Mouse (Mus musculus): ENCODE measurements around the gene Kcnj10.
A peak's percentile ranks its signal among the peaks of the same experiment; 100 is the strongest.

Kcnj10 gene

DNA sequence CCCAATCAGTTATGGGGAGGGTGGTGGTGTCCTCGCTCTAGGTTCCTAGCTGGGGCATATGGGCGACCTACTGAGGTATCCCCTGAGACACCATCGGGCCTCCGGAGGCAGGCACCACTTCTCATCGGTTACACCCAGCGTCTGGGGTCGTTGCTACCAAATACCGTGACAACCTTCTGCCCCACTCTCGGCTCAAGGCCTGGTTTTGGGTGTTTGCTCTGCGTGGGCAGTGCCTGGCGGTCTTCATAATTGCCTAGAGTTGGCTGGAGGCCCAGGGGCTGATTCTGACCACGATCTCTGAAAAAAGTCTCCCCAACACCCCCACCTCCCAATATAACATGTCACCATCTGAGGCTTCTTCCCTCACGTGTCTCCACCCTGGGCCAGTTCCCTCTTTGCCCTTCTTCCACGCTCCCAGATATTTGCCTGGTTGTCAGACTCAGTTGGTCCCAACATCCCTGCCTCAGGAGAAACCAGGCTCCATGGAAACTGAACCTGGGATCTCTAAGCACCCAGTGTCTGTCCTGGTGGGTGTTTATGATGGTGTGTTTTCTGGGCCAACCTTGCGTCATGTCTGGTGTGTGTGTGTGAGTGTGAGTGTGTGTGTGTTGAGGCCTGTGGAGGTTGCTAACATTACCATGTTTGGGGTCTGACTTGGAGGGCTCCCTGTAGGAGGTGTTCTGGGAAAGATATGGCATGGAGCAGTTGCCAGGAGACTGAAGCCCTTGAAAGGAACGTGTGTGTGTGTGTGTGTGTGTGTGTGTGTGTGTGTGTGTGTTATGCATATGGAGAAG lies 28.0 kb upstream of the Kcnj10 start:
- peak; percentile 53 to 55 for DNase-seq

DNA sequence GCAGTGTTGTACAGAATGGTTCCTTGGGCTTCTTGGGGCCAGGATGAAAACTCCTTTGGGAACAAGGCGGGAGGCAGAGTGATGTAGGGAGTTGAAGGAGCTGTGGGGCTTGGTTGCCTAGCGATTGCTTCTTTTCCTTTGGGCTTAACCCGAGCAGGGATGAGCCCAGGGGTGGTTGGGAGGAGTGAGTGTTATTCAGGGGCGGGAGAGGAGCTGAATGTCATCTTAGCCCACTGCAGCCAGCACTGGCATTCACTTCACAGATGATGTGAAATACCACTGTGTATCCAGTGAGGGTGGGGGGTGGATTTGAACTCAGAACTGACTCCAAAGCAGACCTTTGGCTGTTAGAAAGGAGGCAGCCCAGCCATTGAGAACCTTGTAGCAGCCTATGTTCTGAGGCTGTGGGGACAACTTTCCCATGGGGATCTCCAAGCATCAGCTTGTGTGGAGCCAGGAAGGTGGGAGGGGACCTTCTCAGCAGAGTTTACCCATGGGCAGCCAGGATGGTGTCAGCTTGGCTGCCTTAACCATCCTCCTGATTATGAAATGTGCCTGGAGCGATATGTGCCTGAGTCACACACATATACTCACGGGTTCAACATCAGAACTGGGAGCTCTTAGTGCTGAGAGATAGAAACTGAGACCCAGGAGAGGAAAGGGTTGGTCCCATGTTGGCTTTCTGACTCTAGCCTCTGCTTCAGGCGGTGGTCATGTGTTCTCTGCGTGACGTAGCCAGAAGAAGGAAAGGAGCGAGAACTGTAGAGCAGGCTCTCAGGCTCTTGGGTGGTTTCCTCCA lies 27.2 kb upstream of the Kcnj10 start:
- no peak for DNase-seq

DNA sequence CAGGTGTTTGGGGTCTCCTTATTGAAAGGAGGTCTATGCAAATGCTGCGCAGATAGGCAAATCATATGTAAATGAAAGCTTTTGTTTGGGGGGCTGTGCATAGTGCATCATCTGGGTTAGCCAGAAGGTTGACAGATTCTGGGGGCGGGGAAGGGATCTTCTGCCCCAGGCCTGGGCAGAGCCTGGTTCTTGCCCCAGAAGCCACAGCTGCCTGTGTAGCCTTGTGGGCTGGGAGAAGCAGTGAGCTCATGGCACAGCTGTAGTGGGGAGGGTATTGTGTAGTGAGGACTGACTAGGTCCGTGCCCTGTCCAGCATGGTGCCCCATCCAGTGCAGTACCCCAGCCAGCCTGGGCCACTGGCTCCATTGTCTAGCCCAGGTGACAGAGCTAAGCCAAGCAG lies 26.1 kb upstream of the Kcnj10 start:
- DNase-seq, result no peak

DNA sequence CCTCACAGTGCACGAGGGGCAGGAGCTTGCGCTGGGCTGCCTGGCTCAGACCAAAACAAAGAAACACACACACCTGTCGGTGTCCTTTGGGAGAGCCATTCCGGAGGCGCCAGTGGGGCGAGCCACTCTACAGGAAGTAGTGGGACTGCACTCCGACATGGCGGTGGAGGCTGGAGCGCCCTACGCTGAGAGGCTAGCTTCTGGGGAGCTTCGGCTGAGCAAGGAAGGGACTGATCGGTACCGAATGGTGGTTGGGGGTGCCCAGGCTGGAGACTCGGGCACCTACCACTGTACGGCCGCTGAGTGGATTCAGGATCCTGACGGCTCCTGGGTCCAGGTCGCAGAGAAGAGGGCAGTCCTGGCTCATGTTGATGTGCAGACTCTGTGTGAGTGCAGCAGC lies 23.6 kb upstream of the Kcnj10 start:
- DNase-seq, result peak in 1 of 2 experiments; percentile 33

DNA sequence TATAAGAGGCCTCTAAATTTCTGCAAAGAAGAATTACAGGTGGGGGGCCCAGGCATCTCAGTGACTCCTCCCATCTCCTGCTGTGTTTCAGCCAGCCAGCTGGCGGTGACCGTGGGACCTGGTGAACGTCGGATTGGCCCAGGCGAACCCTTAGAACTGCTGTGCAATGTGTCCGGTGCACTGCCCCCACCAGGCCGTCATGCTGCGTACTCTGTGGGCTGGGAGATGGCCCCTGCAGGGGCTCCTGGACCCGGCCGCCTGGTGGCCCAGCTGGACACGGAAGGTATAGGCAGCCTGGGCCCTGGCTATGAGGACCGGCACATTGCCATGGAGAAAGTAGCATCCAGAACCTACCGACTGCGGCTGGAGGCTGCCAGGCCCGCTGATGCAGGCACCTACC lies 23.1 kb upstream of the Kcnj10 start:
- peak; percentile 55 to 58 for DNase-seq

DNA sequence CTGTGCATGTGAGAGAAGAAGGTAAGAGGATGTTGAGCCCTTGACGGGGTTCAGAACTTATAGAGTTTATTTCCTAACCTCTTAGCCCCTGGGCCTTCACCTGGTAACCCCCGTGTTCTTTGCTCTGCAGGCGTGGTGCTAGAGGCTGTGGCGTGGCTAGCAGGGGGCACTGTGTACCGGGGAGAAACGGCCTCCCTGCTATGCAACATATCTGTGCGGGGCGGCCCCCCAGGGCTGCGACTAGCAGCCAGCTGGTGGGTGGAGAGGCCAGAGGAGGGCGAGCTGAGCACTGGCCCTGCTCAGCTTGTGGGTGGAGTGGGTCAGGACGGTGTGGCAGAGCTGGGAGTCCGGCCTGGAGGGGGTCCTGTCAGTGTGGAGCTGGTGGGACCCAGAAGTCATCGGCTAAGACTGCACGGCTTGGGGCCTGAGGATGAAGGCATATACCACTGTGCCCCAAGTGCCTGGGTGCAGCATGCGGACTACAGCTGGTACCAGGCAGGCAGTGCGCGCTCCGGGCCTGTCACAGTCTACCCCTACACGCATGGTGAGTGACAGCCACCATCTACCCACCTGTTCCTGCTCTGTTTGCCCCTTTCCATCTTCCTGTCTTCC lies 22.5 kb upstream of the Kcnj10 start:
- peak; percentile 44 to 45 for DNase-seq

DNA sequence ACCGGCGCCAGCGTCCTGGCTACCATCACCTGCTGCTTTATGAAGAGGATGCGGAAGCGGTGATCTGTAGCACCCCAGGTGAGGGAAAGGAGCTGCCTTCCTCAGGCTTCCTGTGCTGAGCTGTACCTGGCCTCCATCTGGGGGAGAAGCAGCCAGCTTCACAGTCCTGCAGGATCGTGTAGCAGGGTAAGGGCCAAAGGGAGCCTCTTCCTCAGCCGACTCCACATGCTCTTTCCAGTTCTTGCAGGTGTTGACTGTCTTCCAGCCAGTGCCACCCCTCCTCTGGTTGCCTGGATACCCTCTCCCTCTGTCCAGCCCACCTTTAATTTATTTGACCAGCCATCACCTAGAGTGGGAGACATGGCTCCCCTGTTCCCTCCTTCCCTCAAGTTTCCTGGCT lies 21.7 kb upstream of the Kcnj10 start:
- DNase-seq, result peak in 1 of 2 experiments; percentile 30

DNA sequence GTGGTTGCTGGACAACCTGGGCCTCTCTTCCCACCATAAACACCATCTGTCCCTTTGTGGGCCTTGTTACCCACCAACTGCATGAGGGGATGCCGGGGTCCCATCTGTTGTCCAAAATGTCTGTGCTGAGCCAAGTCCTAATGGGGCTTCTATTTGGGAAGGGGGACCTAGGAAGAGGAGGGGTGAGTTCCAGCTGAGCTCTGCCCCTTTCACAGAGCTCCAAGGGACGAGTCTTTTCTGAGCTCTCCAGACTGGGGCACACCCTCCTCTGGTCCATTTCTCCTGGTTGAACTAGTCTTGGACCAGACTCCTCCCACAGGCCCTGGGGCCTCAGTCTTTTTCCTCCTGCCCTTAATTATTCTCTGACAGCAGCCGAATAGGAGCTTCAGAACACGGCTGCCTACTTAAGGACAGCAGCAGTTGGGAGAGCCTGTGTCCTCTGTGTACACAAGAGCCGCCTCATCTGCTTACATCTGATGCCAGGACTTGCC lies 21.0 kb upstream of the Kcnj10 start:
- peak in 1 of 2 experiments; percentile 29 for DNase-seq

DNA sequence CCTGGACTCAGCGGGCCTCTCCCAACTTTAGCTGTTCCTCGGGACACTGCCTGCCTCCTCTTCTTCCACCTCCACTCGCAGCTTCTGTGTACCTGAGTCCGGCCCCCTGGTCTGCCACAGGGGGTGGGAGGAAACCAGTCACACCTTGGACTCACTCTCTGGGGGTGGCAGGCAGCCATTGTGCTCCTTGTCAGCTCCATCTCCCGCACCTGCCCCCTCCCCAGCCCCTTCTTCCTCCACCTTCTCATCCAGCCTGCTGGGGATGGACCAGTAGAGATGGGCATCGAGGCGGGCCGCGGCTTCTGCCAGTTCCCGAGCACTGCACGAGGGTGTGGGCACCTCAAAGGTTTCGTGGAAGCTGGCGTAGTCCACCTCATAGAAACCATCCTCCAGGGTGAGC lies 18.3 kb upstream of the Kcnj10 start:
- DNase-seq, result peak in 1 of 2 experiments; percentile 27

DNA sequence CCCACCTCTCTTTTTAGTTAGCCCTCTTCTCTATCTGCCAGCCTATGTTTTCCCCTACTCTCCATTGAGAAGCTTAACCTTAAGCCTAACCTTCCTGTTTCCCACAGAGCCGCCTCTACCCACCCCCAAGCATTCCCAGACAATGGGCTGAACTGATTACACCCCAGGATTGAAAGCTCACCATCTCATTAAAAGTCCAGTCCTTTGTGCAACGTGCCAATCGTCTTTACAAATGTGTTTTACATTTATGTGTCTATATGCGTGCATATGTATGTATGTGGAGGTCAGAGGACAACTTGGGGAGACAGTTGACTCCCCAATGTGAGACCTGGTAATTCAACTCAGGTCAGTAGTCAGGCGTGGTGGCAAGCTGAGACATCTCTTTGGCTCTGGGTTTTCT lies 17.7 kb upstream of the Kcnj10 start:
- DNase-seq, result no peak

DNA sequence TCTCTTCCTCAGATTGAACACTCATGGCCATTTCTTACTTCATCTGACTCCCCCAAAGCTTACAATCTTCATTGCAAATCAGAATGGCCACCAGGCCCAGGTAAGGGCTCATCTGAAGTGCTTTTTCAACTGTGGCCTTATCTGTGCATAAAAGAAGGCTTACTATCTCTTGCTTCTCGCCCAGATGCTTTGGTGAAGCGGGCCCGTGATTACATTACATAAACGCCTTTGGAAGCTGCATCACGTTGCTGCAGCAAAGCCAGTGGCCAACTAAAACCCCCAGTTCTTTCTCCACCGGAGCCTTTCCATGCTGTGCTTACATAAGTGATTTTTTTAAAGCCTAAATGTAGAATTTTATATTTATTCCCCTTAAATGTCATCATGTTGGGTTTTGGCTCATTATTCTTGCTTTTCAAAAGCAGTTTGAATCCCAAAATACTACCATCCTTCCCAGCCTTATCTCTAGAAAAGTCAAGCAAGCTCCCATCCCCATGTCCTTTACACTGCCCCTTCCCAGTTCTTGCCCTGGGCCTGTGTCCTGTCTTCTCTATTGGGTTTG lies 17.1 kb upstream of the Kcnj10 start:
- DNase-seq, result no peak

DNA sequence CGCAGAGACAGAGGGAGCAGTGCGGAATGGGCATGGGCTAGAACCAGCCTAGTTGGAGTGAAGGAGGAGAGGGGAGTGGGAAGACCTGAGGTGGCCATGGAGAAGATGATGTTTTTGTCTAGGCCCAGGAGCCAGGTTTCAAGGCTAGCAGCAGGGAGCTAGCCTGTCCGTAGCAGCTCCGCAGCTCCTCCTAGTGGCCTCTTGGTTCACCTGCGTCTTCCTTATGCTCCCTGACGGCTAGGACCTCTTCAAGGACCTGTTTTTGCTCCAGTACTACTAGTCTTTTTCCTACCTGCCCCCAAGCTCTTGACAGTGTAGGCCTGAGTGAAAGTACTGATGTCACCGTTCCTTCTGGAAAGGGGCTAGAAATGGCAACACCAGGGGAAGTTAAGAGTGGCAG lies 16.3 kb upstream of the Kcnj10 start:
- peak; percentile 87 to 88 for DNase-seq

DNA sequence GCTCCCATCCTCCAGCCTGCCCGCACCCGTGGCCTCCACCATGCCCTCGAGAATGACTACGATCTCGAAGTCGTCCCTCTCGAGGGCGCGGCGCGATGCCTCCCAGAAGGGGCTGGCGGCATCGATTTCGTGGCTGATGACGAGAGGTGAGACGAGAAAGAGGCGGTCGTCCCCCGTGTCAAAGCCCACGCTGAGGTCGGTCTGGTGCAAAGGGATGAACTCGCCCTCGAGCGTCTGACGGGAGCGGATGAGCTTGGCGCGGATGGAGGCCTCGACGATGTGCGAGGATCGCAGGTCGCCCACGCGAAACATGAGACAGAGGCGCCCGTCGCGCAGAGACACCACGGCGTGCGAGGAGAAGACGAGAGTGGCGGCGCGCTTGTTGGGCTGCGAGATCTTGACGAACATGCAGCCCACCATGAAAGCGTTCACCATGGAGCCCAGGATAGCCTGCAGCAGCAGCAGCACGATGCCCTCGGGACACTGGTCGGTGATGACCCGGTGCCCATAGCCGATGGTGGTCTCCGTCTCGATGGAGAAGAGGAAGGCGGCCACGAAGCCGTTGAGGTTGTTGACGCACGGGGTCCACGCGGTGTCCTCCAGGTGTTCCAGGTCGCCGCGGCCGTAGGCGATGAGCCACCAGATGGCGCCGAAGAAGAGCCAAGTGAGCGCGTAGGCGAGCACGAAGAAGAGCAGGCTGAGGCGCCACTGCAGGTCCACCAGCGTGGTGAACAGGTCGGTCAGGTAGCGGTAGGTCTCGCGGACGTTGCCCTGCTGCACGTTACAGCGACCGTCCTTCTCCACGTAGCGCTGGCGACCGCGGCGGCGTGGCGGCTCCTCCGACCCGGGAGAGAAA lies 15.1 kb upstream of the Kcnj10 start:
- DNase-seq, result peak; percentile 89 to 90

DNA sequence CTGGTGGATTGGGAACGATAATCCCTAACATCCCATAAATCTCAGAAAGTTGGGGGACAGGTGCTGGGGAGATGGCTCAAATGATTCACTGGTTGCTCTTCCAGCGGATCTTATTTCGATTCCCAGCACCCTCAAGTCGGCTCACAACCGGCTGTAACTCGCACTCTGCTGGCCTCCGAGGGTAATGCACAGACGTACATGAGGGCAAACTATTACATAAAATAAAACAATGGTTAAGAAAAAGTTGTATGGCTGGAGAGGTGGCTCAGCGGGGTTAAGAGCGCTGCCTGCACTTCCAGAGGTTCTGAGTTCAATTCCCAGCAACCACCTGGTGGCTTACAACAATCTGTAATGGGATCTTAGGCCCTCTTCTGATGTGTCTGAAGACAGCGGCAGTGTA lies 14.3 kb upstream of the Kcnj10 start:
- DNase-seq, result no peak

DNA sequence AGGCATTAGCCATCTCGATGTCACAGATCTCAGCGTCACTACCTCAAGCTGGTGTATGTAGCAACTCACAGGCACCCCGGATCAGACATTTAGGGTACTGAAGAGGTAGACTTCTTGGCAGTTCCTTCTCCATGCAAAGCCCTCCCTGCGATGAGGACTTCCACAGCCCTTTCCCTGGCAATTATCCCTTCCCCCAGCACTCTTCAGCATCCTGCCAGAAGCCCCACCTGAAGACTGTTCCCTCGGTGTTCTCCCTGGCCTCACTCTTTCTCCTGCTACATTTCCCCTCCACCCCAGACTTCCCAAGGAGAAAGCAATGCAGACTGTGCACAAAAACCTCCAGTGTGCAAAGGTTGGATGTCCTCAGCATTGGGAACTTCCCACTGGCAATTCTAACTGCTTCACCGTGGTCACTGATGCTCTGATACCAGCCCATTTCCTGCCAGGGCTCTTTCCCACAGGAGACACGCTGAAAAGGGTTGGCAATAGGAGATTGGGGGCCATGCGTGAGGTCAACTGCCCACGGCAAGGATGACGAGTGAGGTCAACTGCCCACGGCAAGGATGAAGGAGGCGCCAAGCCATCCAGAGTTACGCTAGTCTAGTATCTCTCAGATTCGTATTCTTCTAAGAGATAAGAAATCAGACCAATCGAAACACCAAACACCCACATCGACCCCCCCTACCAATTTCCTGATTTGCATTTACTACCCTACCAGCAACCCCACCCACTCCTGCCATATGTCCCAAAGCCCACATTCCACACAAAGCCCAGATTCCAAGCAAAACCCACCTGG lies 13.6 kb upstream of the Kcnj10 start:
- no peak for DNase-seq

DNA sequence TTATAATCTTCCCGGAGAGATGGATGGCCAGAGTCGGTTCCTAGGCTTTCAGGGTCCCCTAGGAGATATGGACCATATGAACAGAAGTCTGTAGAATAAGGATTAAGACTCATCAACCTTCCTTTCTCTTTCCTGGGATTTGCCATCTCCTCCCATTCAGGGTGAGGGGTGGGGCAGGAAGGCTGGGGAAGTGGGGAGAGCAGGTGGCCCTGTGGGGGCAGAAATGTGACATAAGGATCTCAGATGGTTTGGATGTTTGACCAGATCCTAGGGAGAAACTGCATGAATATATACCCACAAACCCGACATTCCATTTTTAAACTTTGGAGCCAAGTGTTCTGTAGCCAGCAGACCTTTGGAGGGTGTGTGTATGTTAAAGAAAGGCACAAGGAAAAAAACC lies 13.0 kb upstream of the Kcnj10 start:
- peak in 1 of 2 experiments; percentile 40 for DNase-seq

DNA sequence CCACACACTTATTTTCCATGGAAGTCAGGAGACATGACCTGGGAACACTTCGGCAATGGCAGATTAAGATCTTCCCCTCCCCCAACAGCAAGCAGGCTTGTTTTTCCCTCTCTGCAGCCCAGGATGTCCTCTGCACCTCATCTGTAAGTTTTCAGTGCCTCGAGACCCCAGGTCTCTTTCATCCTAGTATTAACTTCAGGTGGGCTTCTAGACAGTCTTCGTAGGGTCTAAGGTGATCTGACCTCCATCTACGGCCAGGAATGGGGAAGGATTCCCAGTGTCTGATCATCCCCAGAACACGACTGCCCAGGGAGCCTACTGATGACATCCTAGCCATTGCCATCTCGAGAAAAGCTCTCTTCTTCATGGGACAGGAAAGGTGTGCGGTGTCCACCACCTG lies 12.5 kb upstream of the Kcnj10 start:
- peak in 1 of 2 experiments; percentile 50 for DNase-seq

DNA sequence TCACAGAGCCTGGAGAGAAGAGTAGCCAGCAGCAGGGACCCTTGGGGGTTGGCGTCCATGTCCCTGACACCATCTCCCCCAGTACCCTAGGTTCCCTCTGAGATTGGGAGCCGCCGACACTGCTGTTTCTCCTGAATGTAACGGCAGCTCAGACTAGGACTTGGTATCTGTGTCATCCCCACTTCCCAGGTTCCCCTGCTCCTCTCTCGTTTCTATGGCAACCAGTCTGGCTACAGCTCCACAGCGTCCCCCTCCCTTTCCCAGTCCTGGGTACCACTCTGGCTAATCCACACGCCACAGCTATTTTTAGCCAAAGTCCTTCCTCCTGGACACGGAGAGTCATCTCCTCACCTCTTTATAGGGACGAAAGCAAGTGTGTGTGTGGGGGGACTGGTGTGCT lies 11.9 kb upstream of the Kcnj10 start, which contains the start of gene Kcnj9:
Gene Kcnj9 (minus strand): TSS at position 188 of the 400 bp plus-strand sequence.
- peak; percentile 88 to 89 for DNase-seq

DNA sequence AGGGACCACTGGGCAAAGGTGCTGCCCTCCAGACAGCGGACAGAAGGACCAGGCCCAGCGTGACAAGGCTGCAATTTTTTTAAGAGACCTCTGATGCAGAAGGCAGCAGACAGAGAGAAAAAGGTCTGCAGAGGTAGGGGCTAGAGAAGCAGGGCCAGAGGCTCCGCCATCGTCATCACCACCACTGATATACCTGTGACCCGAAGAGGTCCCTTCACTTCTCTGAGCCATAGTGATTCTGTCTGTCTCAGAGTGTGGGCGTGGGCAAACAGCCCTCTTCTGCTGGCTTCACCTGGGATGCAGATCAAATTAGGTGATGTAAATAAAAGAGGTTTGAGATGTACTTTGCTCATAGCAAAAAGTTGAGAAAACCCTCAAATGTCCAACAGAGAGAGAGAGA lies 11.4 kb upstream of the Kcnj10 start:
- no peak for DNase-seq

DNA sequence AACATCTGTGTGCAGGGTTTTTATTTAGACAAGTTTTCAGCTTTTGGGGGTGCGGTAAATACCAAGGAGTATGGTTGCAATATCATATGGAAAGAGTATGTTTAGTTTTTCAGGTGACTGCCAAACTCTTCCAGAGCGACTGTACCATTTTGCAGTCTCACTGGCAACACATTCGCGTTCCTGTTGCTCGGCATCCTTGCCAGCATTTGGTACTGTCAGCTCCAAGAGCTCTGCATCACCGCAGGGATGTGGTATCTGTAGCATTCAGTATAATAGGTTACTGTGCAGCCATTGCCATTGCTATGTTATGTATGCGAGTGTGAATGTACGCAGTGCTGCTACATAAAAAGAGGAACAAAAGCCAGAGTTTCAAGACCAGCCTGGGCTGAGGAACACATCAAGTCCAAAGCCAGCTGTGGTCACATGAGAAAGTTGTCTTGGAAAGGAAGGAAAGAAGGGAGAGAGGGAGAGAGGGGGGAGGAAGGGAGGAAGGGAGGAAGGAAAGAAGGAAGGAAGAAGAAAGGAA lies 9.5 kb upstream of the Kcnj10 start:
- DNase-seq, result no peak

DNA sequence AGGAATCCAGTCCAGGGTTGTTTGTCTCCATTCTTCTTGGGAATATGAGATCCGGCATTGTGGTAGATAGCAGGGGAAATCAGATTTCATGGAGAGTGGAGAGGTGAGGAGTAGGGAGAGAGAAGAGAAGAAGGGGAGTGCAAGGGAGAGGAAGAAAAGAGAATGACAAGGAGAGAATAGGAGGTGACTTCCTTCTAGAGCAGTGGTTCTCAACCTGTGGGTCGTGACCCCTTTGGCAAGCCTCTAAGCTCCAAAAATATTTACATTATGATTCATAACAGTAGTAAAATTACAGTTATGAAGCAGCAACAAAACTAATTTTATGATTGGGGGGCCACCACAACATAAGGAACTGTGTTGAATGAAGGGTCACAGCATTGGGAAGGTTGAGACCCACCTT lies 8.1 kb upstream of the Kcnj10 start:
- DNase-seq, result no peak
